Mouse (Mus musculus) G1E (cell line): ENCODE data around the gene Ovch2.

Experiments
- CTCF ChIP-seq: IDR thresholded peaks from 2 replicates; pipeline ENCODE4 v1.5.1; 2012; ENCODE audit warnings: low read depth, low read length, inconsistent platforms, mixed read lengths
- TAL1 ChIP-seq: conservative IDR thresholded peaks from 2 replicates; pipeline ENCODE4 v1.6.1; 2012; ENCODE audit warnings: low read depth, low read length, inconsistent platforms, mixed read lengths

DNA sequence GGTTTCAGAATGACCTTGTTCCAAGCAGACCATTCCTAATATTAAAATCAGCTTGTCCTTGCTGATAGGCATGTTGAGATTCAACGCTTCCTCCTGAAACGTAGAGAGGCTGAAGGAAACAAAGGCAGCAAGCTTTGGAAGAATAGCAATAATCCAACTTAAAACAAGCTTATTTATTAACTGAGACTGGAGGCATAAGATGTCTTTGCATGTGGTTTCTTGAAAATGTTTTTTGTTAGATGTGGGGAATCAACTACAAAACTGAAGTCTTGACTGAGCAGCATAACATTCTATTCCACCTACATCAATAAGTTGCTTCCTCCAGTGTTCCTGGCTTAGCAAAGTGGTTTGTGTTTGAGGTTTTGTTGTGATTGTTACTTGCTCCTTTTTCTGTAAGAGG is at the start of gene Ovch2:
- TF ChIP-seq CTCF, result no peak
- no peak for TF ChIP-seq TAL1
